Mouse (Mus musculus) adrenal gland, adult 18-20 months (tissue): ENCODE measurements around the gene 5330417C22Rik. TPM values are rescaled to one million over a fixed set of nuclear protein-coding genes. Genes with fewer than 3 reads are reported as not detected.
"Not testable (repeated sequence)": the region's sequence is repeated elsewhere in the genome, so short reads cannot be mapped to it uniquely, and the experiment has no call there.

Source experiments
- DNase-seq, 2 experiments: peaks; one replicate each; pipeline ENCODE4 v3.0.0; 2021 to 2022; ENCODE audit warnings: low spot score in 2 of 2
- long read RNA-seq, 2 experiments: library from polyadenylated mRNA; stranded (forward); transcript quantifications; one replicate each; pipeline ENCODE4 v2.0.0; 2021
- total RNA-seq, 2 experiments: library from RNA; stranded (reverse); gene quantifications; 1 replicate in 1 of 2; 2 replicates in 1 of 2; pipeline ENCODE4 v1.2.3; 2021

The 5330417C22Rik gene
- total RNA-seq, result 1 to 10 TPM; 1.8 to 4.0 TPM
- long read RNA-seq, experiment 1, result 0 reads
- long read RNA-seq, experiment 2, partial matches to known transcripts, result 0 of 1 reads
- long read RNA-seq, experiment 2, other reads (novel, unspliced or antisense), result 1 of 1 reads

DNA sequence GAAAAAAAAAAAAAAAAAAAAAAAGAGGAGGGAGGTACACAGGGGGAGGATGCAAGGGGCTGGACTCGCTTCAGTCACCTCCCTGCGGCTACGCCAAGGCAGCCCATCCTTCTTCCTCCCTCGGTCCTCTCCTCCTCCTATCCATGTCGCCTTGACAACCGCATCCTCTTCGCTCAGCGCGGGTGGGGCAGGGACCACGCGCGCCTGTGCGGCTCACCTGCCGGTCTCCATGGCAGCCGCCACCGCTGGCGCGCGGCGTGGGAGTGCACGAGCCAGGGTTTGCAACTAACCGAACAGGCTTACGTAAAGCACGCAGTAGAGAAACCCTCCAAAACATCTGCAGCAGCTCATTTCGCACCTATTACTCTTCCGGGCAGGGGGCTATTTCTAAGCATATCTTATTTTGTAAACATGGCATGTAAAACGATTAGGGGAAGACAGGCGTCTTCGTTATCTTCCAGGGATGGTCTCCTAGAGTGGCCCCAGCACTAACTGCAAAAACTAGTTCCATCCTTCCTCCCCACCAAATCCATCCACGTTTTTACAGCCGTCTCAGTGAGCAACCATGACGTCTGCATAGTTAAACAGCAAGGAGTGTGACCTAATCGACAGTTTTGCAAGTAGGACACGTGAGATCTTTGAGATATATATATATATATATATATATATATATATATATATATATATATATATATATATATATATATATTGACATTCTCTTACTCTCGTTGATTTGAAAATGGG, at the start of gene 5330417C22Rik:
Gene 5330417C22Rik, minus strand, starts transcription at position 20 of the 744 bp plus-strand sequence.
- DNase-seq, result peak; percentile 27 to 35

DNA sequence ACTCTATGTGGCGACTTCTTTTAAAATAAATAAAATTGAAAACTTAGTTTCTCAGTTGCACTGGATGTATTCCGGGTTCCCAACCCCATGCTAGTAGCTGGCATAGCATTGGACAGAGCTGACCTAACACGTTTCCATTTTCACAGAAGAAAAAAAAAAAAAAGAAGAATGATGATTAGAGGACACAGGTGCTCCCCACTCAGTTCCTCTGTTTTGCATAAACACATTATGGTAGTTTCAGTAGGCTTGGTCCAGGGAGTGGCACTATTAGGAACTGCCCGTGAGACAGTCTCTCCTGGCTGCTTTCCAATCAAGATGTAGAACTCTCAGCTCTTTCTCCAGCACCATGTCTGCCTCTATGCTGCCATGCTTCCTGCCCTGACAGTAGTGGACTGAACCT, 48.2 kb upstream of the 5330417C22Rik start:
- DNase-seq, result no peak

DNA sequence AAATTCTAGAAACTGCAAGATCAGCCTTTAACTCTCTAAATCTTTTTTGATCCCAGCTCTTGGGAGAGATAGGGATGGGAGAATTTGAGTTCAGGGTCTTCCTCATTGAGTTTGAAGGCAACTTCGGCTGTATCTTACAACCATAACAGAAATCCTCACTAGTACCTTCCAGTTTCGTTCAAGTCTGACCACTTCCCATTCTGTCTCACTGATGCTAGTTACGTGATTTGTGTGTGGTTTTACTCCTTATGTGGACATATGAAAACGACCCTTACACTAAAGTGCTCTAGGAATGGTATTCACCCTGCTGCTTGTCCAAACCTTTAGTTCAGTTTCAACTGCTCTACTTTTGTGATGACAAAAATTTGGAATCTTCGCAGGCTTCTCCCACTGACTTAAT, 37.7 kb upstream of the 5330417C22Rik start:
- no peak for DNase-seq

DNA sequence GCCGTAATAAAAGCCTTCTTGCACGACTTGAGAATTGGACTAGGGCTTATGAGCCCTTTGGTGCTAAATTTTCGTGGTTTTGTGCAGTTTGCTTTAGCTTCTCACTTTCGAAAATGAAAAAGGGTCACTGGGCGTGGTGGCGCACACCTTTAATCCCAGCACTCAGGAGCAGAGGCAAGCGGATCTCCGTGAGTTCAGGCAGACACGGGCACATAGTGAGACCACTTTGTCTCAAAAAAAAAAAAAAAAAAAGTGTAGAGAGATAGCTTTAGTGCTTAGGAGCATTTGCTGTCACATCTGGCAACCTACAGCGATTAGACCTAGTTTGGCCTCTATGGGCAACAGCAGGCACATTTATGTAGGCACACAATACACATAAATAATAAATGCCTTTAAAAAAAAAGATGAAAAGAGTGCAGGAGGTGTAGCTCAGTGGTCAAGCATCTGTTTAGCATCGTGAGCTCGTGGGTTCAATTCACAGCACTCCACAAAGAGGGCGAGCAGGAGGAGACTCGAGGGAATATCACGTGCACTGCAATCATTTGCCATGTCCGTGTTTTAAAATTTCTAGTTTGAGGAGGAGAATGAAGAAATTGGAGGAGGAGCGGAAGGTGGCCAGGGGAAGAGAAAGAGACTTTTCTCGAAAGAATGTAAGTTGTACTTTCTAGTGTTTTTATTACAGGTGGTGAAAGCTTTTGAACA, 36.1 kb upstream of the 5330417C22Rik start:
- no peak for DNase-seq

DNA sequence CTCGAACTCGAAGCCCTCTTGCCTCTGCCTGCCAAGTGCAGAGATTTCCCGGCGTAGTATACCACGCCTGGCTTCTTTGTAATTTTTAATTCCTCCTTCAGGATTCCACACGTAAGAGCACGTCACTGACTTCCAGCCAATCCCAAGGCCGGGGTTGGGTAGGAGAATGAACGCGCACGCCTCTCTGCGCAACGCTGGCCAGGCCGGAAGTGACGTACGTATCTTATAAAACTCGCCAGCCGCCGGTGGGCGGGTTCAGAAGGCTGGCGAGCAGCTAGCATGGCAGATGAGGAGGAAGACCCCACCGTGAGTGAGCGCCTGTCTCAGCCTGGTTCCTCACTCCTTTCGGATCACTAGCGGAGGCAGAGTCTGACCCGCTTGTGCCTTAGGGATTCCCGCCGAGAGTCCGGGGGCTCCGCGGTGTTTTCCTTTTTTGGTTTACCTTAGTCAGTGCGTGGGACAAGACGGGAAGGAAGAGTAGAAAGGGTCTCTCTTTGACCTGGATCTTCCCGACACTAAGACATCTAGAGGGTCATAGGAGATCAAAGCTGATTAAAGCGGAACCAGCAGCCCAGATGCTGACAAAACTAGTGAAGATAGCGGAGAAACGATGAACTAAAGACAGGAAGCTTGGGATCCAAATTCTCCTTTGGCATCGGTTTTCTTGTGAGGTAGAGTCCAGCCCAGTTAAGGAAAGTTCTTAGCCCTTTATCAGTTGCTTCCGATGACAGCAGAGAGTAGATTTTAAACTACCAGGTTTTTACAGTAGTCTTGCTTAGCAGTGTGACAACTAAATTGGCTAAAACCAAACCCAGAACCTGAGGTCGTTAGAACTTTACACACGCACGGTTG, 35.3 kb upstream of the 5330417C22Rik start, which contains the start of gene Taf13:
Gene Taf13, plus strand, starts transcription at position 256 of the 852 bp plus-strand sequence.
- peak; percentile 97 for DNase-seq

DNA sequence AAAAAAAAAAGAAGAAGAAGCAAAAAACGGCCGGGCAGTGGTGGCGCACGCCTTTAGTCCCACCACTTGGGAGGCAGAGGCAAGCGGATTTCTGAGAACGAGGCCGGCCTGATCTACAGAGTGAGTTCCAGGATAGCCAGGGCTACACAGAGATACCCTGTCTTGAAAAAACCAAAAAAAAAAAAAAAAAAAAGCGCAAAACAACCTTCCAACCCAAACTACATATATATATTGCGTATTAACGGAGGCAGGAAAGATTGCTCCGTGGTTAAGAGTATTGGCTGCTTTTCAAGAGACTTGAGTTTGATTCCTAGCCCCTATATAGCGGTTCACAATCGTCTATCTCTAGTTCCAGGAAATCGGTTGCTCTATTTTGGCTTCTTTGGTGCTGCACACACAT, 34.5 kb upstream of the 5330417C22Rik start:
- DNase-seq, result no peak

DNA sequence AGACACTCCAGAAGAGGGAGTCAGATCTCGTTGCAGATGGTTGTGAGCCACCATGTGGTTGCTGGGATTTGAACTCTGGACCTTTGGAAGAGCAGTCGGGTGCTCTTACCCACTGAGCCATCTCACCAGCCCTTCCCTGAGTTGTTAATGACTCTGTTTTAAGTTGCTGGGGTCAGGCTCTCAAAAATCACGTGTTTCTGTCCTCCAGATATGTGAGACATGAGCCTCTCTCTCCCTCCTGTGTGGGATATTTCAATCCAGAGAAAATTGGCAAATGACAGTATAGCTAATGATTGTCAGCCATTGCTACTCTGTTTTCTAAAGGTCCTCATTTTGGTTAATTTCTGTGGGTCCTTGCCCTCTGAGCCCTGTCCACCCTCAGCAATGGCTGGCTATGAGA, 33.3 kb upstream of the 5330417C22Rik start:
- not testable (repeated sequence) for DNase-seq

DNA sequence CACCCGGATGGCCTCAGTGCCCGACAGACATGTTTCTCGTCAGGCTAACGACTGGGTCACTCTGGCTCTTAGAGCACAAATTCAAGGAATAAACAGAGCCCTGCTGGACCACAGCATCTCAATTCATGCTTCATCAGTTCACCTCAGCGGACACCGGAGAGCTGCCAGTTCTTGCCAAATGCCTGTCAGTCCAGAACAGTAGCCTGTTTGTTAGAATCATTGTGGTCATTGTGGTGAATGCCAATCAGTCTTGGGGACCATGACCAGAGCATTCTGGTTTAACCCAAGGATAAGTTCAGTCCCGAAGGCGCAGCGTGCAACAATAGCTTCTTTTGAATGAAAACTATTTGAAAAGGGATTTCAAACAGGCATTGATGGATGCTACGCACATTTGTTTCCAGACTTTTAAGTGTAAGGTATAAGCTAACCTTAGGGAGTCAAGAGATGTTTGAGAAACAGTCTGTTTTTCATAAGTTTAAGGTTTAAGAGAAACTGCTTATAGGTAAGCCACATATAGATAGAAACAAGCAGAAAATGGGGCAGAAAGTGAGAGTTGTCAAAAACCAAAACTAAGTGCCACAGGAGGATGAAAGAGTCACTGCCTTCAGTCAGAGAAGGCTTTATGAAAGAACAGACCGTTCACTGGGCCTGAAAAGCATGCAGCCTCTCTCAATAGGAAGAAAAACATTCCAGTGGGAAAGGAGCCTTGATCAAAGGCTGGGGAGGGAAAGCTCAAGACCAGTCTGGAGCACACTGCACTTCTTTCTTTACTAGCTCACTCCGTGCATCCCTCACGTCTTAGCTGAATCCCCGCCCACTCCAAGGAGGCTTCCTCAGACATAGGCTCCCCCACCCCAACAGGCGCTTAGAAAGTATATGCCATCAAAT, 31.9 kb upstream of the 5330417C22Rik start:
- DNase-seq, result no peak

DNA sequence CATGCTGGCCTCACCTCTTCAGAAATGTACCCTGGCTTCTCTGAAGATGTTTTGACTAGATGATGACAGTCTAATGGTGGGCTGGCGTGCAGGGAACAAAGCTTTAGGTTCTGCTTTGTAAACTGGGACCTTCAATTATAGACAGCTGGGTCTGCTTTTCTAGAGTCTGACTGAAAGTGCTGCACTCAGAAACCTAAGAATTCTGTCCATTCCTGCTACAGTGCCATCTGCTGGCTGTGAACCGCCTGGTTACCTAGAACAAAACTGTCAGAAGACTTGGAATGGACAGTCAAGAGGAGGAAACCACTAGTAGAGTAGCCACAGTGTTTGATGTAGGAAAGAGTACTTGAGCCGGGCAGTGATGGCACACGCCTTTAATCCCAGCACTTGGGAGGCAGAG, 27.0 kb upstream of the 5330417C22Rik start:
- peak; percentile 71 to 78 for DNase-seq

DNA sequence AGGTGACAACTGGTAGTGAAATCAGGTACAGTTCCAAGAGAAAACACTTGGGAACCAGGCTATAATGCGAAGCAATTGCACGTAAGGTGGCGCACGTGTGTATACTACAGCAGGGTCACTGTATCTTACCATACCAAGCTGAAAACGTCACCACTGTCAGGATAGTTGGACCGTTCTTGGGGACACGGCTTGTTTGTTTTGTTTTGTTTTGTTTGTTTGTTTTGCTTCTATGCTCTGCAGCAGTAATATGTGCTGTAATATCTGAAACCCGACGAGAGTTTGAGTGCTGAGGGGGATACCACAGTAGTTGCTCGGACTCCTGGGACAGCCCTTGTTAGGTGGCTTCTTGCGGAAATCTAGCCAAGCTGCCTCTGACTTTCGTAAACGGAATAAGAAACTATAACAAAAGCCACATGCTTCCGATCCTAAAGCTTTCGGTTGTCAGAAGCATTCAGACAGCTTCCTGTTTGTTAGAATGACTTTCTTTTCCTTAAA, 26.5 kb upstream of the 5330417C22Rik start:
- peak in 1 of 2 experiments; percentile 22 for DNase-seq

DNA sequence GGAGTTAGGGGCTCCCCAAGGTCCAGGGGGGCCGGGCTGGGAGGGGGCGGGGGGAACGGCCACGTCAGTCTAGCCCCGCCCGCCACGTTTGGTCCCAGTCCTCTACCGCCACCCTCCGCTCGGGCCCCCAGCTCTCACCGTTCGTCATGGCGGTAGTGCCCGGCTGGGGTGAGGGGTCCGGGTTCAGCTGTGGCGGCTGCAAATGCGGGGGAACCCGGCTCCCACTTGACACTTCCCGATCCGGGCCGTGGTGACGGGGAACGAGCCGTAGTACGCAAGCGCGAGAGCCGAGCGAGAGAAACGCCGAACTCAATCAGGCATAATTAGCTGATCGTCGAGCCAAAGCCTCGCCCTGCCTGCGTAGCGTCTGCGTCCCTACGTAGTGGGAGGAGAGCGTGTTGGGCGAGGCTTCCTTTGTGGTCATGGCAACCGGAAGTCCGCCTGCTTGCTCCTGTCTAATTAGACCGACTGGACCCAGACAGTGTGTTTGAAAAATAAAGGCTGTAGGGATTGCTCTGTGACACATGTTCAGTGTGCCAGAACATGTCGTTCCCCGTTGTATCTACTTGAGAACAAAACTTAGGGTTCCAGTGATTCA, 25.9 kb upstream of the 5330417C22Rik start, which contains the start of gene Tmem167b:
Gene Tmem167b, minus strand, starts transcription at position 334 of the 598 bp plus-strand sequence.
- peak; percentile 86 to 94 for DNase-seq

DNA sequence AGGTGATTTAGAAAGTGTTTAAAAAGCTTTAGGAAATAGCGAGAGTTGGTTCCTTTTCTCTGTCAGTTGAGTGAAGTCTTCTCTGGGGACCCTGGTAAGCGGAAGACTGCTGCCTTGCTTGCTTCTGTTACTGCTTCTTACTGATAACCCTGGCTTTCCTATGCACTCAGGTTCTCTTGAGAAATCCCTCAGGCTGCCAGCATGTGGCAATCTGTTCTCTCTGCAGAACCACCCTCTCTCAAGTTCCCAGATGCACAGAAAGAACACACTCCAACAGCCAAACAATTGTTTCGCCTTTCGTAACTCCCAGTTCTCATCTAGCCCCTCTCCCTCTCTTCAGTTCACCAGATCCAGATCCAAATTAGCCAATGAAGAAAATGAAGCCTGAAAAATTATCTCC, 21.6 kb upstream of the 5330417C22Rik start:
- no peak for DNase-seq

DNA sequence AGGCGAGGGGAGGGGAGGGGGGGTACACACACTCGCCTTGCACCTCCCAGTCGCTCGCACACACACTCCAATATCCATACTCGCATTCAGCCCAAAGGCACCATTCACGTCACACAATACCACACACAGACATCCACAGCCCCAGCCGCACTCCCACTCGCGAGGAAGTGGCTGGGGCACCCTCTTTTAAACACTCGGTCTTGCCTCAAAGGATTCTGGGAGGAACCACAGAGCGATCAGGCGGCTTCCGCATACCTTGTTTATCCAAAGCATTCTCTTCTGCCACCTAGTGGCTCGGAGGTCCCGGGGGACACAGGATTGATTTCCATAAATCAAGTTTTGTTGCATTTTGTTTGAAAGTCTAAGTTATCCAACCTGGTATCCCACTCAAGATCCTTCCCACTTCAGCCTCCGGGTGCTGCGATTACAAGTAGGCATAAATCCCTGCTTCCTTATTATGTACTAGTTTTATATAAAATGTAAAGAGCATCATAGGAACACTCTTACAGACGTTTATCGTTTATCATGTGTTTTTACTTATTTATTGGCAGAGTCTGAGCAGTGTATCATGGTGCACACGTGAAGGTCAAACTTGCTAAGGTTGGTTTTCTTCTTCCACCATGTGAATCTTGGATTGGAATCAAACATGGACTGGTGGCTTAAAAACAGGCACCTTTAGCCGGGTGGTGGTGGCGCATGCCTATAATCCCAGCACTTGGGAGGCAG, 18.4 kb upstream of the 5330417C22Rik start:
- DNase-seq, result peak; percentile 89

DNA sequence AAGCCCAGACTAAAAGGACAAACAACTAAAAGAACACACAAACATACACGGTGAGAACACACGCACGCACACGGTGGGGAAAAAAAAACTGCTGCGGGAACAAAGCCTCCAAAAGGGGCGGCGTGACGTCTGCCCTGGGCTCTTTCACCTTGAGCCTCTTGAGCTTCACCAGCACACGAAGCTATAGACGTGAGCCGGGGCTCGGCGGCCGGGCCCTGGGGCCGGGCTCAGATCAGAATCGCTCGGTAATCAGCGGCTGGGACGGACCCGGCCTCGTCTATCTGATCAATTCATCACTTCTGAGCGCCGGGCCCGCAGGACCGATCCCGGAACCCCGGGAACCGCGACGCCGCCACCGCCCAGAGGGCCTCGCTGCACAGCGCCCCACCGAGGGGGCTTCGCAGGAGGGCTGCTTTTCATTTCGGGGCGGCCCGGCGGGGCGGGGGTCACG, 17.8 kb upstream of the 5330417C22Rik start:
- peak in 1 of 2 experiments; percentile 35 for DNase-seq

DNA sequence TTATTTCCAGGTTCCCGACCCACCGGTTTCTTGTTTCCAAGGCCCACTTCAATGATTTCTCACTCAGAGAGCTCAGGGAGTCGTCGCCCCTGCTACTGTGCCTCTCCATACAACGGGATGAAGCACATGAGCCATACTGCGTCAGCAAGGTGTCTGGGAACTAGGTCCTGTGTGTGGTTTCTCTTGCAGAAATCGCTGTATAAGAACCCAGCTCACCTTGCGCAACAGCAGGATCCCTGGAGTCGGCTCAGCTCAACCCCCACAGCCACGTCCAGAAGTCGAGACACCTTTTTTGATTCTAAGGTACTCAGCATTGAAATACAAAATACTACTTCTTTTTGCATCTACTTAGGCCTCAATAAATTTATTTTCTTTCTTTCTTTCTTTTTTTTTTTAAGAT, 6.0 kb upstream of the 5330417C22Rik start:
- DNase-seq, result no peak

DNA sequence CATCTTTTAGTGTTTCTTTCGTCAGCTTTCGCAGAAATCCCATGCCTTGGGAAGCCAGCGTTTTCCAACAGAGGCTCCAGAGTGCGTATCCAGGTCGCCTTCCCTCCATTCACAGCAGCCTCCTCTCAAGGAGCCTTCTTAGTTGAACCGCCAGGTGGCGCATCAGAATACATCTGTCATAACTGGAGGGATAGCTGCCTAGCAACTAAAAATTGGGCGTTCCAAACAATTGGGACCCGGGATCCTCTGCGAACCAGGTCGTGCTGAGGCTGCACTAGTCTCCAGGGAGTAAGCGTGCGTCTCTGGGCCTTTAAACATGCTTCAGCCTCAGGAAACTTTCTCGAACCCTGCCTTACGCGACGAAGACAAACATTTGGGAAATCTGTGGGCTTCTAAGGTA, 967 bp upstream of the 5330417C22Rik start:
- DNase-seq, result peak; percentile 78 to 79

DNA sequence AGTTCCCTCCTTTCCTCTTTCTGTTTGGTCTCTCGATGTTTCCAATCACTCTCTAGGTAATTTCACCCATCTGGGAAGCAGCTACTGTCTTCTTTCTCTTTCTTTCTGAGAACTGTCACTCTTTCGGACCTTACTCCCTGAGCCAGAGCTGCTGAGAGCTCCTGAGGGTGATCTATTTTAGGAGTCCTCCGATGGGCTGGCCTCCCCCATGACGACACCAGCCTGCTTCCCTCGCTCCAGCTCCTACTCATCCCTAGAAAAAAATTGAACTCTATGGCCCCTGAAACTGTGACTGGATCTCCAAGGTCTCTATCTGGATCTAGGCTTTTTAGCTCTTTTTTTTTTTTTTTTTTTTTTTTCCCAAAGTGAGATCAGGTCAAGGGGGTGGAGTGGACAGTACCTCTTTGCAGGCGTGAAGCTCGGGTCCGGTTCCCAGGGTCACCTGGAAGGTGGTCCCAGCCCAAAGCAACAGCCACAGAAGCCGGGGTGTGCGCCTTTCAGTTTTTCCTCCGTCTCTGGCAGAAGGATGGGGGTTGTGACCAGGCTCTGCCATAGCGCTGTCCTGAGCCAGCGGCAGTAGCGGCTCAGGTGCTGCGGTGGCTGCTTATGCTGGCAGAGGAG, 330 bp downstream of the 5330417C22Rik start:
- DNase-seq, result no peak

DNA sequence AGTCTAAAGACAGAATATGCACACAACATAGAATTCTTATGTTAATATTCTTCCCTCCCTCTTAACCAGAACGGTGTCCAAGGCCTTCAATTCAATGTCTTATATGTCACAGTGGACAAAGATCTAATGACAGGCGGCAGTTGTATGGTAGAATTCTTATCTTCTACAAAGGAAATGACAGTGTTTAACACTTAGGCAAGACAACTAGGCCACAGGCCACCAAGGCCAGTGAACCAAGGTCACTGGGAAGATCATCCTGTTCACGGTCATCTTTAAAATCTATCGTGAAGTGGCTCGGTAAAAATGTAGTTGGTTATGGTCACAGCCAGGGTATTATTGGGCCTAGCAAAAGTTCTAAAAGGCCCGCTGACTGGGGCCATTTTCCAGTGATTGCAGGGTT, 2.4 kb downstream of the 5330417C22Rik start, which contains the start of gene 1700013F07Rik:
Gene 1700013F07Rik, plus strand, starts transcription at position 200 of the 400 bp plus-strand sequence.
- DNase-seq, result no peak
